Mouse (Mus musculus): ENCODE data around the gene Galnt17.

DNA sequence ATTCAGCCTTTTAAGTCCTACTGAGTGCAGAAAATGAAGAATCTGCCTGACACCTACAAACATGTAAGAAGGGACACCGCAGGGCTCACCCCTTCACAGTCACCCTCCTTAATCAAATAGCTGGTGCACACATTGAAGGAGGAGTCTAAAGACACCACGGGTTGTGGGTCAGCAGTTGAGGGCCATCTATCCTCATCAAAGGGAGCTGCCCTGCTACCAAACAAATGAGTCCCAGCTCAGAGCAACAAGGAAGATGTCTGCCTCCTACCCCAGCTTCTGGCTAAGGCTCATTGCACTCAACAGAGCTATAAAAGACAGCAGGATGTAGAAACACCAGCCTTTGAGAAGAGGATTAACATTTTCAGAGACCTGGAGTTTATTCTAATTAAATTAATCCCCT is 10.8 kb upstream of the Galnt17 start:
- TF ChIP-seq POLR2A (IDR thresholded peaks at IDR 0.05; ENCODE audit: insufficient read depth, low read depth, low read length) = no peak
- TF ChIP-seq EP300 (IDR thresholded peaks at IDR 0.05; ENCODE audit: insufficient read depth, low read depth, low read length) = no peak
- TF ChIP-seq CTCF (IDR thresholded peaks at IDR 0.05) = no peak
